Mouse (Mus musculus) adrenal gland, adult 8-10 months (tissue): Measurements from ENCODE around the gene Ass1. TPM values are rescaled to one million over a fixed set of nuclear protein-coding genes. Genes with fewer than 3 reads are reported as not detected.

Experiments used
- DNase-seq: peaks from one replicate; pipeline ENCODE4 v3.0.0; 2022
- total RNA-seq, 4 experiments: library from RNA; stranded (reverse); gene quantifications; 2 replicates each; pipeline ENCODE4 v1.2.4; 2022

Ass1 gene
- total RNA-seq, 4 experiments from 2014 or later, result 23.3 to 46.1 (median 34.9) TPM

DNA sequence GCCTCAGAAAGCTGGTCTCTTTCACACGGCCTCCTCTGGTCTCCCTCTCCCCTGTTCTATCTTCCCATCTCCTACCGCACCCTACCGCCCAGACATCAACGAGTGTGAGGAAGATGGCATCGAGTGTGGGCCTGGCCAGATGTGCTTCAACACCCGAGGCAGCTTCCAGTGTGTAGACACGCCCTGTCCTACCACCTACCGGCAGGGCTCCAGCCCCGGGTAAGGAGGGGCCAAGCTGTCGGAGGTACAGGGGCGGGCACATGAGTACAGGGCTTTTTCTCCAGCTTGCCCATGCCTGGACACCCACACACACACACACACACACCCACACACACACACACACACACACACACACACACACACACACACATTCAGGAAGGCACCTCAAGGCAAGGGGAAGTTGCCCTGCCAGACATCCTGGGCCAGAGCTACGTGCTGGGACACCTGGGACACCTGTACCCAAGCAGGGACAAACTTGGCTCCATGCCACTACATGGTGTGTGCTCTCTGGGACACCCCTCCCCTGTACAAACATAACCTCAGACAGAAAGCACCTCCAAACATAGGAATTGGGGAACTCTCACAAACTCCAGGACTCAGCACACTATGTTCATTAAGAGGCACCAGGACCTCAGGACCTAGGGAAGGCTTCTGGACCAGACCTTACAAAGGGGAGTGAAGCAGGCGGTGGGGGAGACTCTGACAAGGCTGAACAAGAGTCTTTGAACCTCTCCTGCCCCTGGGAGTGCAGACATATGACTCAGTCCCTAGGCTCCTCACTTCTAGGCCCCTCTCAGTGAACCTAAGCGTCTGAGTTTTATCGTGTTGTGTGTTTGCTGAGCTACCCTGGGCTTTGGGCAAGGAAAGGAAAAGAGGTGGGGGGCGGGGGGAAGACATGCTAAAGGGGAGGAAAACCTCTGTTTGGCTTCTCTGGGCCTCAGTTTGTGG lies 10.7 kb upstream of the Ass1 start:
- DNase-seq, result no peak

DNA sequence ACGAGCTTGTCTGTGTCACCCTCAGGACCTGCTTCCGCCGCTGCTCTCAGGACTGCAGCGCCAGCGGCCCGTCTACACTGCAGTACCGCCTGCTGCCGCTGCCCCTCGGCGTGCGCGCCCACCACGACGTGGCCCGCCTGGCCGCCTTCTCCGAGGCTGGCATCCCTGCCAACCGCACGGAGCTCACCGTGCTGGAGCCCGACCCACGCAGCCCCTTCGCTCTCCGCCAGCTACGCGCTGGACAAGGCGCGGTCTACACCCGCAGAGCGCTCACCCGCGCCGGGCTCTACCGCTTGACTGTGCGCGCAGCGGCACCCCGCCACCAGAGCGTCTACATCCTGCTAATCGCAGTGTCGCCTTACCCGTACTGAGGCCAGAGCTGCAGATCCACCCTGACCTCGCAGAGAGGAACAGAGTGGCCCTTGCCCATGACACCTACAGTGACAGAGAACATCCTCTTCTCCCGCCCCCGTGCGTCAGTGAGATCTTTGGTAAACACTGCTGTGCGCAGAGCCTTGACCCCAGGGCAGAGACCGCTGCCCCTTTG lies 9.9 kb upstream of the Ass1 start:
- DNase-seq, result no peak

GRCm38 (mm10) chr2:31460920-31461319 lies 9.1 kb upstream of the Ass1 start:
- no peak for DNase-seq

DNA sequence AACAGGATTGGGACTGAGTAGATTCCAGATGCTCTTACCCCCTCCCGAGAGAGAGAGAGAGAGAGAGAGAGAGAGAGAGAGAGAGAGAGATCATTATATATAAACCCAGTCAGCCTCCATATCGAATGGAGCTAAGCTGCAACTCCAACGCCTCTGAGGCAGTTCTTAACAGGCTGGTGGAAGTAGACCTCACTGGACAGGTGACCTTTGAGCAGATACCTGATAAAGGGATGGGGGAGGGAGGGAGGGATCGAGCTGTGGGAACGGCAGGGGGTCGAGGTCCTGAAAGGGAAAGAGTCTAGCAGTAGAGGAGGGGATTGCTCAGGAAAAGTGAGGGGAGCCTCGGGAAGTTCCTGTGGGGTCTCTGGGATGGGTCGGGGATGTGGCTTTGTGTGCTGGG lies 8.0 kb upstream of the Ass1 start:
- DNase-seq, result no peak

DNA sequence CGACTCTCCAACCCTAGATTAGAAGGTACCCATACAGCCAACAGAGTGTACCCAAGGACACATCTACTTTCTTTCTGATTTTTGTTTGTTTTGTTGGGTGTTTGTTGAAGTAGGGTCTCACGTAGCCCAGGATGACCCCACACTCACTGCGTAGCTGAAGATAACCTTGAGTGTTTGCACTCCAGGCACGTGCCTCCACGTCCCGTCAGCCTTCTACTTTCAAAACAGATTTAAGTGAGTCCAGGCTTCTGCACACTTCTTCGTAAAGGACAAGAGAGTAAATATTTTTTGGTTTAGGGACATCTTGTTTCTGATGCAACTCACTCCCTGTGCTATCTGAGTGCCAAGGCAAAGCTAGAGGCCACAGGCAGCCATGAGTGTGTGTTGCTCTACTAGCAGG lies 6.8 kb upstream of the Ass1 start:
- DNase-seq, result no peak

- DNase-seq, result no peak
Measured at GRCm38 (mm10) chr2:31463696-31464528, 6.1 kb upstream of the Ass1 start.

DNA sequence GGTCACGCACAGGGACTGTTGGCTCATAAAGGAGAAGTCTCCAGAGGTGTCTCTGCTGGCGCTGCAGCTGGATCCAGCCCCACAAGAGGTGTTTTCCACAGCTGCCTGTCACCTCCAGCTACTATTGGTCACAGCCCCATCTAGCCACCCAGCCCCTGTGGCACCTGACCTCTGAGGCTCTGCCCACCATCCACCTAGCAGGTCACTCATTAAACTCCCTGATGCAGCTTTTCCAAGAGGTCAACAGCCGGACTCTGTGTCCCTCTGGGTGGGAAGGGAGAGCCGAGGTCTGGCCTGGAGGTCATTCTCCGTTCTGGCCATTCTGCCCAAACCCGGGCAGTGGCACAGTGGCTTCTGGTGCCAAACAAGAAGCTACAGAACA lies 5.5 kb upstream of the Ass1 start:
- DNase-seq, result no peak

DNA sequence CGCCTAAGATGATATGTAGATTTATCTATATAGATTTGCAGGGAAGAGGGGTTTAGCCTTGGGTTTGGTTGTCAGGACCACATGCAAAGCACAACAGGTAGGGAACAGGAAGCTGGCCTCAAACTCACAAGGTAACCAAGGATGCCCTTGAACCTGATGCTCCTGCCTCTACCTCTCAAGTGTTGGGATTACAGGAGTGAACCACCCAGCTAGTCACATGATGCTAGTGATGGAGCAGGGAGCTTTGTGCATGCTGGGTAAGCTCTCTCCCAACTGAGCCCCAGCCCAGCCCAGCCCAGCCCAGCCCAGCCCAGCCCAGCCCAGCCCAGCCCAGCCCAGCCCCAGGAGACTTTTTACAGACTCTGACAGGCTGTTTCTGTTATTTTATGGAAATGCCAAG lies 2.5 kb upstream of the Ass1 start:
- no peak for DNase-seq

DNA sequence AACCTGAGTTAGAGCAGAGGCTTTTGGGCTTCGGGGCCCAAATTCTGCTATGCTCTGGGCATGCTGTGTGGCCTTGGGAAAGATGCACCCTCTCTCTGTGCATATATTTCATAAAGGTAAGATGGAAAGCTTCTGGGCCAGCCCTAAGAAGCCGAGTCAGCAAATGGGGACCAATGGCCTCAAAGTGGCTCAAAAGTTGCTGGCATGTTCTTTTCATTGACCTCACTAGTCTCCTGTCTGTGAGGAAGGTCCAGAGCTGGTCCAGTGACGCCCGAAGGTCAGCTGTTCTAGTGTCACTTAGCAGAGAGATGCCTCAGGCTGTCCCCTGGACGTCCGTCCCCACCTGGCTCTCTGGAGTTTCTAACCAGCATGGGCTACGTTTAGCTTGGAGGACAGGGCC lies 1.1 kb upstream of the Ass1 start:
- DNase-seq, result no peak

DNA sequence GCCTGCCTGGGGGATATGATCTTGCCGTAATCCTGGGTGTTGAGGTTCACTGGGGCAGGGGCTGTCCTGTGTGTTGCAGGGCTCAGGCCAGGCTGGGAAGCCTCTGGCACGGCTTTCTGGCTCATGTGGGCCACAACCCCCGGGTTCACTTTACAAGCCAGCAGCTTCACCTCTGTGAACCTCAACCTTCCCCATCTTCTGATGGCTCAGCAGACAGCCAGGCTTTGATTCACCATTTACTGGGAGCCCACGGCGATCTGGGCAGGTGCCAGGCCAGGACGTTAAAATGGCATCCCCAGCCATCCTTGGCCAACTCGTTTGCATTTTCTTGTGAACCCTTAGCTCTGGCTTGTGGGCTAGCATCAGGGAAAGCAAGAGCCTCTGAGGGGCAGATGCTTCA lies 527 bp upstream of the Ass1 start:
- DNase-seq, result no peak

GRCm38 (mm10) chr2:31470683-31471385 lies 827 bp downstream of the Ass1 start:
- no peak for DNase-seq

DNA sequence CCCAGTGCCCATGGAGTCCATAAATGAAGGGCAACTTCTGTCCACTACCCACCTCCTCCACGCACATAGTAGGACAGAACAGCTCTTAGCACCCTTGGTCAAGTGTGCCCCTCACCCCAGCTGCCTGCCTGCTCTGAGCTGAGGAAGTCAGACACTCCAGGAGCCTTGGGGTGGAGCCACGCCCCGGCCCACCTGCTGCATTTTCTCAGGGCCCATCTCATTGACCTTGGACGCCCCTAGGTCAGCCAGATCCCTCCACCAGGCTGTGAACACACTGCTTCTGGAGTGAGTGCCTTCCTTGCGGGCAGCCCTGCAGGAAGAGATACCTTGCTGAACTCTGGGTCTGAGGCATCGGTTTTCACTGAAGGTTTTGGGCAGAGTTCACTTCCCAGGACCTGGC lies 1.6 kb downstream of the Ass1 start:
- no peak for DNase-seq

GRCm38 (mm10) chr2:31472406-31473065 lies 2.5 kb downstream of the Ass1 start:
- no peak for DNase-seq

- no peak for DNase-seq
Measured at GRCm38 (mm10) chr2:31473941-31474340, 3.9 kb downstream of the Ass1 start.

- no peak for DNase-seq
Measured at GRCm38 (mm10) chr2:31474686-31475085, 4.7 kb downstream of the Ass1 start.

DNA sequence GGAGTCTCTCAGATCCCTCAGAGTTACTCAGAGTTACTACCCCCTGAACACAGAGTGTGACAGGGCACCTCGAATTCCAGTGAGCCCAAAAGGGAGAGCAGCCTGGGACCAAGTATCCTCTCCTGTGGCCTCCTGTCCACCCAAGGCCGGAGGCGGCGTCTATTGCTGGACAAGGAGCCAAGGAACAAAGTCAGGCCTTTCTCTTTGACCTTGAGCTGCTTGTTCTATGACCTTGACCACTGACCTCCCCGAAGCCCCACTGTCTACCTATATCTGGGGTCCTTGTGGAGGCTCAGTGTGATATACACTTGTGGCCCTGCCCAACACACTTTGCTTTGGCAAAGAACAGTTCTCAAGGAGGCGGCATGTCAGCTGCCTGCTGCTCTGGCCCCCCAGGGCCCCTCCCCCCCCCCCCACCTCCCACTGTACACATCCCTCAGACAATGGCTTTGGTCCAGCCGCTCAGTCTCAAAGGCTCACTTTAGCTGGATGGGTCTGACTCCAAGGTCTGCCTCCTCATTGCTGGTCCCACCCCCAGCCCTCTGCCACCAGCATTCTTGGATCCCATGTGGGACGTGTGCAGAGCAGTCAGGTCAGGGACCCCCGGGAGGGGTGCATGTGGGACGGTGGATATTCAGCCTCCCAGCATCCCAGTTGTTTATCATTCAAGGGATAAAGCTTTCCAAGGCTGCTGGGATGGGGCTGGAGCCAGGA lies 6.3 kb downstream of the Ass1 start:
- no peak for DNase-seq

DNA sequence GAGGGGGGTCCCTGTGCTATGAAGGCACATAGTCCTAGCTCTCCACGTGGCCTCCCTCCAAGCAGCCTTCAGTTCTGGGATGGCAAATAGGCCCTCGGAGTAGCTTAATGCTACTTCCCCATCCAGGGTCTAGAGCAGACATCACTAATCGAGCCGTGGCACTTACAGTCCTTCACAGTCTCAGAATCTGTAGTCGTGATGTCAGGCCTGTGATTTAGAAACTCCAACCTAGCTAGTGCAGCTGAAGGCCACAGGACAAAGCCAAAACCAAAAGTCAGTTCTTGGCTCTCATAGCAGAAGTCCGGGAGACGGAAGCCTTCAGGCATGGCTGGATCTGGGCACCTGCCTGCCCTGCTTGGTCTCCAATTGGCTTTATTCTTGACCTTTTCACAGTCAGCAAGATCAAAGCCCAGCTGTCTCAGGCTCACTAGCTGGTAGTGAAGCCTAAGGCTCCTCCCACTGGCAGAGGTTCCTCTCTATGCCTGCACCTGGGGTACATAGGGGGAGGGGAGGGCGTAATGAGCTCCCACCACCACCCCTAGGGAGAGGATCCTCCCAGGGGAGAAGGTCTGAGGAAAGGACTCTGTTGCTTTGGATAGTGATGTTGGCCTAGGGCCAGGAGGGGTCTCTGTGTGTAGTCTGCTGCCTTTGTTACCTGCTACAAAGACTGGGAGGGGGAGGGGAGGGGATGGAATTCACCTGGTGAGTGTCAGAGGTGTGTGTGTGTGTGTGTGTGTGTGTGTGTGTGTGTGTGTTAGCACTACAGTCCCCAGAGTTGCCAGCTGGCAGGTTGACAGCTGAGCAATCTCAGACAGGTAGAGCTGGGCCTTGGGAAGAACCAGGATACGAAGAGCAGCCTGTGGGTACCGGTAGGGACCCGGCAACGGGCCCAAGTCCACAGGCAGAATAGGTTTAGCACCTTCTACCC lies 7.5 kb downstream of the Ass1 start:
- no peak for DNase-seq

GRCm38 (mm10) chr2:31482914-31483575 lies 13.0 kb downstream of the Ass1 start:
- peak; percentile 67 for DNase-seq

- peak; percentile 69 for DNase-seq
Measured at GRCm38 (mm10) chr2:31484187-31484586, 14.2 kb downstream of the Ass1 start.

DNA sequence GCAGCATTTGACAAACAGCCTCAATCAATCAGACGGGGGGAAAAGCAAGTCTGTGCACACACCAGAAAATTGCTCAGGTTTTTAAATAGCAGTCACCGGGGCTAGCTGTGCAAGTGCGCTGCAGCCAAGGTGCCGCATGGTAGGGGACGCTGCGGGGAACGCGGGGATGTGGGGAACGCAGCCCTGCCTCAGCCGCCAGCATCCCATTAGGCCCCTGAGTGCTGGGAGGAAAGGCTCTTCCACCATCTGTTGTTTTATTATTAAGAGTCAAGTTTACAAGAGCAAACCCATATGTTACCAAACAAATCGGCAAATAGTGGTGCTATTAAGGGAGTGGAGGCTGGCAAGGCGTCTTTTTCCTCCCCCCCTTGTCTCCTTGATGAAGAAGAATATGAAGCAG lies 19.2 kb downstream of the Ass1 start:
- DNase-seq, result no peak
